Mouse (Mus musculus) liver, postnatal 0 days (tissue): Measurements from ENCODE around the gene Odf2.

Experiments
- CTCF ChIP-seq: sonication (generic); IDR thresholded peaks from 2 replicates; pipeline ENCODE4 v1.5.1; 2016; ENCODE audit warnings: antibody characterized with exemption, low read depth
- EP300 ChIP-seq: IDR thresholded peaks from 2 replicates; pipeline ENCODE4 v1.6.1; 2016; ENCODE audit warnings: antibody characterized with exemption, low read depth, mild to moderate bottlenecking

DNA sequence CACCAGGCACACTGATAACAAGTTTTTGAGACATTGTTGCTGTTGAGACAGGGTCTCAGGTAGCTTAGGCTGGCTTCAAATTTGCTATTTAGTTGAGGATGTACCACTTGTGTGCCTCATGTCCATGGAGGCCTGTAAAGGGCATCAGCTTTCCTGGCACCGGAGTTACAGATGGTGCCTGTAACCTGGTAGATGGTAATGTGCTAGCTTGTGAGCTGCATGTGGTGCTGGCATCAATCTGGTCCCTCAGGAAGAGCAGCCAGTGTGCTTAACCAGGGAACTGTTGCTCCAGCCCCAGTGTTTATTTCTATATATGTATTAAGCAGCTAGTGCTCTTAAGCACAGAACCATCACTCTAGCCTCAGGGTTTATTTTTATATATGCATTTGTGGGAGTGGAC, 7.0 kb downstream of the Odf2 start:
- TF ChIP-seq CTCF (no peak), EP300 (no peak)
